Mouse (Mus musculus): Measurements from ENCODE around the gene Brd7.

The Brd7 gene

GRCm38 (mm10) chr8:88361708-88362428 lies at the start of gene Brd7:
Brd7 (minus strand) TSS chr8:88362194.
- peak; percentile 78 to 90 for DNase-seq

- DNase-seq, result no peak
Measured at GRCm38 (mm10) chr8:88411461-88411860, 49.5 kb upstream of the Brd7 start.

- DNase-seq, result no peak
Measured at GRCm38 (mm10) chr8:88409401-88409940, 47.5 kb upstream of the Brd7 start.

GRCm38 (mm10) chr8:88407716-88408115 lies 45.7 kb upstream of the Brd7 start:
- no peak for DNase-seq

GRCm38 (mm10) chr8:88398060-88398459 lies 36.1 kb upstream of the Brd7 start:
- DNase-seq, result no peak

- no peak for DNase-seq
Measured at GRCm38 (mm10) chr8:88393298-88393697, 31.3 kb upstream of the Brd7 start.

GRCm38 (mm10) chr8:88390749-88391148 lies 28.8 kb upstream of the Brd7 start:
- DNase-seq, result peak in 1 of 2 experiments; percentile 45

- DNase-seq, result no peak
Measured at GRCm38 (mm10) chr8:88388691-88389239, 26.8 kb upstream of the Brd7 start.

GRCm38 (mm10) chr8:88387874-88388273 lies 25.9 kb upstream of the Brd7 start:
- no peak for DNase-seq

GRCm38 (mm10) chr8:88383164-88383556 lies 21.2 kb upstream of the Brd7 start:
- no peak for DNase-seq

GRCm38 (mm10) chr8:88382311-88383163 lies 20.5 kb upstream of the Brd7 start:
- no peak for DNase-seq

GRCm38 (mm10) chr8:88380497-88380896 lies 18.5 kb upstream of the Brd7 start:
- peak; percentile 18 to 73 for DNase-seq

GRCm38 (mm10) chr8:88376836-88377582 lies 15.0 kb upstream of the Brd7 start:
- peak; percentile 42 to 58 for DNase-seq

- DNase-seq, result no peak
Measured at GRCm38 (mm10) chr8:88371522-88371921, 9.5 kb upstream of the Brd7 start.

GRCm38 (mm10) chr8:88369805-88370204 lies 7.8 kb upstream of the Brd7 start:
- DNase-seq, result no peak

GRCm38 (mm10) chr8:88369221-88369620 lies 7.2 kb upstream of the Brd7 start:
- DNase-seq, result peak; percentile 65 to 74

- DNase-seq, result no peak
Measured at GRCm38 (mm10) chr8:88362446-88363150, 604 bp upstream of the Brd7 start.

- DNase-seq, result peak; percentile 35 to 48
Measured at GRCm38 (mm10) chr8:88361044-88361707, 818 bp downstream of the Brd7 start.

GRCm38 (mm10) chr8:88359959-88360358 lies 2.0 kb downstream of the Brd7 start:
- no peak for DNase-seq

- no peak for DNase-seq
Measured at GRCm38 (mm10) chr8:88357946-88358345, 4.0 kb downstream of the Brd7 start.

GRCm38 (mm10) chr8:88357226-88357933 lies 4.6 kb downstream of the Brd7 start:
- DNase-seq, result no peak
